Mouse (Mus musculus) embryonic fibroblast, embryonic 13.5 days (primary cell): Measurements from ENCODE around the gene Hsd3b7.

ENCODE experiments used
- CTCF ChIP-seq: IDR thresholded peaks from 2 replicates; pipeline ENCODE4 v1.5.1; 2011; ENCODE audit warnings: mild to moderate bottlenecking, control low read depth, low read length, moderate library complexity, borderline replicate concordance; ENCODE audit not compliant: insufficient read depth
- POLR2A ChIP-seq: IDR thresholded peaks from 2 replicates; pipeline ENCODE4 v1.6.1; 2011; ENCODE audit warnings: low read depth, mild to moderate bottlenecking, control low read depth, low read length, moderate library complexity

GRCm38 (mm10) chr7:127799738-127800137 is 666 bp upstream of the Hsd3b7 start:
- TF ChIP-seq CTCF (no peak), POLR2A (no peak)
